Mouse (Mus musculus): ENCODE measurements around the gene Dynlt1f.
"Not testable (repeated sequence)": the region's sequence is repeated elsewhere in the genome, so short reads cannot be mapped to it uniquely, and the experiment has no call there.

Dynlt1f gene

DNA sequence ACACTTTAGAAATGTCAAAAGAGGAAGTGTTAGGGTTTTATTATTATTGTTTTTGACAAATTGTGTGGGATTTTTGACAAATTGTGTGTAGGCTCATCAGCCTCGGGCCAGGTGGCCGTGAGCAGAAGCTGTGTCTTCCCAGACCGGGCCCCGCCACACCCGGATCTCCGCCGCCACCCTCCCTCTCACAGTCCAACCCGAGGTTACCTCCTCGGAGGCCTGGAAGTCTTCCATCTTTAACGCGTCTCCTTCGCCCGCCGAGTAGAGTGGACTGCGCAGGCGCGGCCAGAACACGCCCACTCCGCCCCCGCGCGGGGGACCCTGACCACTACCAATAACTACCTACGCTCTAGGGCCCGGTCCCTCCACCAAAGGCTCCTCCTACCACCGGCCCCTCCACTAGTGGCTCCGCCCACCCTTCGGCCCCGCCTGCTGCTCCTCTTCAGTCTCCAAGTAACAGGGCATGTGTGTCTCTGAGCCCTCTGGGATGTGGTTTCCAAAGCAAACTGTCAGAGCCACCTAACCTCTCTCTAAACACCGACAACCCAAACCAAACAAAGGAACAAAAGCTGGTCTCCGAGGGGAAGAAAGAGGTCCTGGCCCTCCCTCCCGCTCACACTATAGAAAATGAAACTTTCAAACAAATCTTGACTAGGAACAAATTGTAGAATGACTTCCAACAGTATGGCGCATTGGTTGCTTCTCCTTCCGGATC lies at the start of gene Dynlt1f:
Gene Dynlt1f, minus strand, starts transcription at position 334 of the 715 bp plus-strand sequence.
- peak; percentile 73 for DNase-seq

DNA sequence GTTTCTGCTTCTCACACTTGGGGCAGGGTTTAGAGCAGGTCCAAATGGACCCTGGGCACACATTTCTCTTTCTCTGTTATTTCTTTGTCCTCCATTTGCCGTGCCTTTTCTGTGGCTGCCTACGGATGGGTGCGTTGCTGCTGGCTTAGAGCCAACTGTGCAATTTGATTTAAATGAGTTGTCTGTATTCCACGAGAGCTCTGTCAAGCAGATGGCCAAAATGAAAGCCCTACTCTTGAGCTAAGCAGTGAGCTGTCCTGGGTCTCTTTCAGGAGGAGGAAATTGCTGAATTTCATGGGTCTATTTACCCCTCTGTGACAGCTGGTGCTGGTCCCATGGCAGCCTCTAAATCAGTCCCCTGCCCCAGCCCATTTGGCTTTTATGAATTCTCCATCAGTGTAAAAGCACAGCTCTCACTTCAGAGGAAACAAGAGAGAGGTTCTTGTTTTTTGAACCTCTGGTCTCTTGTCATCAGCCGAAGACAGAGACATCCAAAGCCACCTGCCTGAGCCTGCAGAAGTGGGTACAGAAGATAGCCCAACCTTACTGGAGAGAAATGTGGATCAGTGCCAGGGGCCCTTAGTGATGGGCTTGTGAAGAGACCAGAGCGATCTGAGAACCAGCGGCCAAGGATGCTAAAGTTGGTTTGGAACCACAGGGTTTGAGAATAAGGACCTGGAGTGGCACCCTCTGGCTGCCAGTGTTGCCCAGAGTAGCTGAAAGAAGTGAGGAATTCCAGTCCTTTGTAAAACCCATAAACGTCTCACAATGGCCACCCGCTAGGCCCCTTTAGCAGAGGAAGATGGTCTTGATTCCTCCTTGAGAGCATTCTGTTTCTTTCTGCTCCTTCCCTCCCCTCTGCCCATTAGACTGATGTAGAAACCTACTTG lies 47.9 kb upstream of the Dynlt1f start:
- not testable (repeated sequence) for DNase-seq

DNA sequence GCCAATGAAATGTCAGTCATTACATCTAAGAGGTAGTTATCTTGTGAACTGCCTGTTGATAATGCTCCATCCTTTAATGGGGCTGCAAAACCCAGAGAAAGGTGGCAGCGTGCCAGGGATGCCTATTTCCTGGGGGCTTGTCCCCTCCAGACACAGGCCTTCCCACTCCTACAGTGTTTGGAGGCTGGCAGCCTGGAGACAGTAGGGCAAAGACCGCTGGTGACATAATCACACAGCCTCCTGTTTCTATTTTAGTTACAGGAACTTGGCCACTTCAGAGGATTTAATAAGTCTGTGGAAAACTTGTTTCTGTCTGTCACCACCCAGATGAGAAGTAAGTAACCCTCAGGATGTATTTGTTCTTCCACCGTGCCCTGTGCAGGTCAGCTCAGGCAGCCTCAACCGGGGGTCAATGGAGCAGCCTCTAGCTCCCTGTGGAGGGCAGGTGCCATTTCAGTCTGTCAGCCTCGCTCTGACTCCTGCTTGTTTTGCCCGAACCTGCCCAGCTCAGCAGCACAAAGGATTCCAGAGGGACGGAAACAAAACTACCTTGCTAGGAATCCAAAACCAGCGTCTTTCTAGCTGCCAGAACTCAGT lies 47.0 kb upstream of the Dynlt1f start:
- not testable (repeated sequence) for DNase-seq

DNA sequence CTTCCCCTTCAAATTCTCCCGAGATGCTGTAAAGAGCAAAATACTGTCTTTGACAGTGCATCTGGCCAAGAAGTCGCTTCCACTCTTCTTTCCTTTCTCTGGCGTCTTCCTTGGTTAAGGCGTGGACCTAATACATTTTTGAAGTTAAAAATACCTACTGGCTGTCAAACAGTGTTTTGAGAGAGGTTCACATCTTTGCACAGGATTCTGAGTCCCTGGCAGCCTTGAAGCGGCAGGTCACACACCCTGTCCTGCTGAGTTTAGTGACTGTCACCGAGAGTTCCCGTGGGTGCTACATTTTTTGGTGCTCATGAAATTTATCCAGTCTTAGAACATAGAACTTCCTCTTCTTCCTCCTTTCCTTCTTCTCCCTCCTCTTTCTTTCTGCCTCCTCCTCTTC lies 44.4 kb upstream of the Dynlt1f start:
- not testable (repeated sequence) for DNase-seq

DNA sequence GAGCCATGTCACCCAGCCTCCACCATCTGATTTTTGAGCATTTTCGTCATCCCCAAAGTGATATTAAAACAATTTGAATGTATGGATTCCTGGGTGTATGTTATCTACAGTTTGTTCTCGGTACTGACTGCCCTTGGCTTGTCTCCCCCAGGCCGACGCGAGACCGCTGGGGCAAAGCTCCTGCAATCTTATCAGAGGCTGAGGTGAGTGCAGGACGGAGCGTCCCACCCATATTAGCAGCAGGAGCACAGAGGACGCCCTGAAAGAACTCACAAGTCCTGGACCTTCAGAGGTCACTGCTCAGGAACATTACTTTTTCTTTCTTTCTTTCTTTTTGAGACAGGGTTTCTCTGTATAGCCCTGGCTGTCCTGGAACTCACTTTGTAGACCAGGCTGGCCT lies 43.8 kb upstream of the Dynlt1f start:
- not testable (repeated sequence) for DNase-seq

DNA sequence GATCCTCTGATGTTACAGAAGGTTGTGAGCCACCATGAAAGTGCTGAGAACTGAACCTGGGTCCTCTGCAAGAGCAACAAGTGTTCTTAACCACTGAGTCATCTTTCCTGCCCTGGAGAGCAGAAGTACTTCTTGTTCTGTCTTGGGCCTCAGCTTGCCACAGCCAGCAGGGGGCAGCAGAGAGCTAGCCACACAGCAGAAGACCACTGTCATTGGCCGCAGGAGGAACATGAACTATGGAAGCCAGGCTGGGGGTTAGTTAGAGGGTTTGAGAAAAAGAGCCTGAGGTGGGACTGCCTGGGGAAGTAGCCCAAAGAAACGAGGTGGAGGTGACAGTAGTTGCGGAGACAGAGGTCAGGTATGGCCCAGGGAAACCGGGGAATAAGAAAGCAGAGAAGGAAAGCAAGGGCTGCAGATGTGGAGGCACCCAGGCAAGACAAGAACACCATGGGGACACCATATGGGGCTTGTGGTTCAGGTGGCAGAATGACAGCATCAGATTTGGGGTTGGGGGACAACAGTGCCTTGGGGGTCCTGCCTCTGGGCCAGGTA lies 41.6 kb upstream of the Dynlt1f start:
- DNase-seq: peak; percentile 43

DNA sequence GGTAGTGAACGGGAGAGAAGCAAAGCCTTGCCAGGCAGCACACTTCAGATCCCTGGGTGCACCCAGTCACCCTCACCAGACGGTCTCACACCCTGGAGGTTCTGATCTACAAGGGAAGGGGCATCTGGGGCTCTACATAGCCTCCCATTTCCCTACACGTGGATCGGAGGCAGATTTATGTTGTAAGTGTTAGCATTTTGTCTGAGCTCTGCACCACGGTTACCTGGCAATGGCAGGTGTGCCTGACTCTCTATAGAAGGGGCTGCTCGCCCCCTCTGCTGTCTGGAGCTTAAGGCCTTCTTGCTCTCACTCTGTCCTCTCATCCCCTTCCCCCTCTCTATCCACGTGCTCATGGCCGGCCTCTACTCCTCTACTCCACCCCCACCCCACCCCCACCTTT lies 40.8 kb upstream of the Dynlt1f start:
- not testable (repeated sequence) for DNase-seq

DNA sequence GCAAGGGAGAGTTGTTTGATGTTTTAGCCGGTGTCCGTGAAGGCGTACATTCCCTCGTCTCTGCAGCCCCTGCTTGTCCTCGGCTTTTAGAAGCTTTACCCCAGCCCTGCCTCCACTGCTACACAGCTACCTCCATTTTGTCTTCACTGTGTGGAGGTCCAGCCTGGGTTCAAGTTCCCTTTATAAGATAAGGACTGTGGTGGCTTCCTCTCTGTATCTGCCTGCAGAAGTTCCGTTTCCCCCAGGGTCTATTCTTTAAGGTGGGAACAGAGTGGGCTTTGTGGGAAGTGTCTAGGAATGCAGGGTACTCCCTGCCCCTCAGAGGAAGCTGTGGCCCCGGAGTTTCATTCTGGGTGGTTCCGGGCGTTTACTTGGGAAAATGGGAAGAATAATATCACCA lies 40.0 kb upstream of the Dynlt1f start:
- not testable (repeated sequence) for DNase-seq

DNA sequence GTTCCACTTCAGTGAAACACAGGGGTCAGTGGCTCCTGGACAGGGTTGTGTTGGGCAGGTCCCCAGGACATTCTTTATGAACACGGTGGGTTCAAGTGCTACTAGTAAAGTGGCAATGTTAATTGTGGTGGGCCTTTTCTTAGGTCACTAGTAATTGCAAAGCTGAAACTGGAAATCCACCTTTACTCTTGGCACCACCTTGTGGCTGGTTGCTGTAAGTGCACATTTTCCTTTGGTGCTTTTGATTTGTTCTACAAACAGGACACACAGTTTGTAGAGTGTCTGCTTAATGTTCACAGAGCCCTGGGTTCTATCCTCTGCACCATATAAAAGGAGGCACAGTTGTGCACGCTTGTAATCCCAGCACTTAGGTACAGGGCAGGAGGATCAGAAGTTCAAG lies 35.9 kb upstream of the Dynlt1f start:
- DNase-seq: peak; percentile 90

DNA sequence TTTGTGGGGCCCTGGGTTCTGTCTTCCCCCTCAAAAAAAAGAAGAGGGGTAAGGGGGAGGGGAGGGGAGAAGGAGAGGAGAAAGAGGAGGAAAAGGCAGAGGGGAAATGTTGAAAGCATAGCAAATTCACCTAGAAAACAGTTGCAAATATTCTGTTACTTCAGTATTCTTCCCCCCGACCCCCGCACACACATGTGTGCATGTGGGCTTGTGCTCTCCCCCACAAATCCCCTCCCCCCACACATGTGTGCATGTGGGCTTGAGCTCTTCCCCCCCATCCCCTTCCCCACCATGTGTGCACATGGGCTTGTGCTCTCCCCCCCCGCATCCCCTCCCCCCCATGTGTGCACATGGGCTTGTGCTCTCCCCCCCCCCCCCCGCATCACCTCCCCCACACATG lies 33.6 kb upstream of the Dynlt1f start:
- DNase-seq: not testable (repeated sequence)

DNA sequence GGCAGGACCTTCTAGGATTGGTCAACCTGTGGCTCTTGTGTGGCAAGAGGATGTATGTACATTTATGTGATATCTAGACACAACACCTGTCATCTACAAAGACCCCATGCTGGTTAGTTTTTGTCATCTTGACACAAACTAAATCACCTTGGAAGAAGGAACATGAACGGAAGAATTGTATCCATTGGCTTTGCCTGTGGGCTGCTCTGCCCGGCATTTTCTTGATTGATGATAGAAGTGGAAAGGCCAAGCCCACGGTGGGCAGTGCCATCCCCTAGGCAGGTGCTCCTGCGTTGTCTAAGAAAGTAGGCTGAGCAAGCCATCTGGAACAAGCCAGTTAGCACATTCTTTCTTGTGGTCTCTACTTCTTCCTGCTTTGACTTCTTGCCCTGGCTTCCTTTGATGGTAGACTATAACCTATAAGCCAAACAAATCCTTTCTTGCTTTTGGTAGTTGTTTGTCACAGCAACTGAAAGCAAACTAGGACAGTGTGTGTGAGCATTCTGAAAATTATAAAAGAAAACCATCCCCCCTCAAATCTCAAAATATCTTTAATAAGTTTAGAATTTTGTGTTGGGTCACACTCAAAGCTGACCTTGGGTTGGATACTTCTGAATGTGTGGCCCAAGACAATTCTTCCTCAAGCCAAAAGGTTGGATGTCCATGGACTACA lies 30.7 kb upstream of the Dynlt1f start:
- DNase-seq: not testable (repeated sequence)

DNA sequence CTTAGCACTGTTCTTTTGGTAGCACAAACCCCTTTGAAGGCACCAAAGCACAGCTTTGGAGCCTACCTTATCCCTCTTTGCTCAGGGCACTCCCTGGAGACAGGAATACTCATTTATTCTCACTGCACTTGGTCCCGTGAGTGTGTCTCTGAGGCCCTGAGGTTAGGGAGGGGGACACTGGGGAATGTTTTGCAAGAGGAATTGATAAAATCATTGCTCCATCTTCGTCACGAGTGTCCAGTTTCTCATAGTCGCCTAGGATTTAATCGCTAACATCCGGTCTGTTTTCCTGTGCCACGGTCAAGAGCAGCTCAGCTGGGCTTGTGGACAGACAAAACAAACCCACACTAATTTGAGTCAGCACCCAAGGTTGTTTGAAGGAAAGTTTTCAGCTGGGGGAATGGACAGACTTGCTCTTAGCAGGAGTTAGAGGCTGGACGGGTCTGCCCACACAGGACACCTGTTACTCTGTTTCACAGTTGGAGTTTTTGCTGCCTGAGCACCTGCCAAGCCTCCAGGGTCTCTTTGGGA lies 29.7 kb upstream of the Dynlt1f start:
- not testable (repeated sequence) for DNase-seq

DNA sequence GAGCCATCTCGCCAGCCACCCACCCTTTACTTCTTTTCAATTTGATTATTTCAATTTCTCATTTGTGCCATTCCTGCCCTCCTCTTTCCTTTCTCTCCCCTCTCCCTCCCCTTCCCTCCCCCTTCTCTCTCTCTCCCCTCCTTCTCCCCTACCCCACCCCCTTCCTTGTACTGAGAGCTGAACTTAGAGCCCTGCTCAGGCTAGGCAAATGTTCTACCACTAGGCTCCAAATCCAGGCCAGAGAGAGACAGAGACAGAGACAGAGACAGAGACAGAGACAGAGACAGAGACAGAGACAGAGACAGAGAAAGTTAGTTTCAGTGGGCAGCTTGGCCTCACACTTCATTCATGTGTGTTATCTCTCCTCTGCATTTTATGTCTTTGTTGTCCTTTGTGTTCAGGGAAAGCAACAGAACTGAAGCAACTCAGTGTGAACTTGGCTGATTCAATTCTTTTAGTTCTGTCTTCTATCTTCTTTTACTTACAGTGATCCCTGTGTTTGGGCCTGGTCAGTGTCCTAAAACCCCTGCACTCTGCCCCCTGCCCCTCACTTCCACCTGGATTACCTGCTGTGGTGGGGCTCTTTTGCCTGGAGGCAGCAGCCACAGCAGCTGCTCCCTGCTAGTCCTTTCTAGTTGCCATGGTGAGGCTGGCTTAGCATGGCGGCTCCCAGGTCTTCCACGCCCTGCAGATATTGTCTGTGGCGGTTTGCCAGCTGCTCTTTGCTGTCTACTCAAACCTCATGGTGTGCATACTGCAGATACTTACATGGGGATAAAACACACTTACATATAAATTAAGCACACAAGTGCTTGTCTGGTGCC lies 29.0 kb upstream of the Dynlt1f start:
- DNase-seq: not testable (repeated sequence)

DNA sequence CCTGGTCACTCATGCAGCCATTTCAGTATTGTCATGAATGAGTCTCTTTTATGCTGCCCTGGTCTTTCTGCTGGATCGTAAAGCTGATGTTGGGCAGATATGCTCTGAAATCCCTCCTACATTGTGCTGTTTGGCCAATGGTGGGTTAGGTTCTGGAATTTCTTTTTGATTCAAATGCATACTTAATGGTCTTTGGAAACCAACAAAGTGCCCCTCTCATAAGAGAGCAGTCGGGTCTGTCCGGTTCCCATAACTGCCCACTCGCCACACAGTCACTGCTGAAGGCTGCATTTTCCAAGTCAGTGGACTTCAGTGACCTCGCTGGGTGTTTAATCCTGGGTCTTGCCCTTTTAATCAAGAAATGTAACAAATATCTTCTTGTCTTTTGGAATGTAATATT lies 28.0 kb upstream of the Dynlt1f start:
- not testable (repeated sequence) for DNase-seq

DNA sequence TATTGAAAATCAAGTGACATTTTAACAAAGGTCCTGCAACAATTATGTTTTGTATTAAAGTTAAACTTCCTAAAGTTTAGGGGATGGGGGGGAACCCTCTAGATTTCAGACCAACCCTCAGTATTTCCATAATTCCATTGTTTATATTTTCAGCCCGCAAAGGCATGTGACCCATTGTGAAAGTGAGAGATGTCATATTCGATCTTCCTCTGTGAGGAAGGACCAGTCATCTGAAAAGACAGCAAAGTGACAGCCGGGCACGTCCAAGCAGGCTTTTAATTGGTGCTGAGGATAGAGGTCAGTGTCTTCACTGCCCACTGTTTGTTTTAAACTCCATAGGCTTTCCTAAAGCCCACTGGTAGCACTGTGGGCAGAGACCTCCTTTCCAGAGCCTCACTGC lies 26.0 kb upstream of the Dynlt1f start:
- DNase-seq: not testable (repeated sequence)

DNA sequence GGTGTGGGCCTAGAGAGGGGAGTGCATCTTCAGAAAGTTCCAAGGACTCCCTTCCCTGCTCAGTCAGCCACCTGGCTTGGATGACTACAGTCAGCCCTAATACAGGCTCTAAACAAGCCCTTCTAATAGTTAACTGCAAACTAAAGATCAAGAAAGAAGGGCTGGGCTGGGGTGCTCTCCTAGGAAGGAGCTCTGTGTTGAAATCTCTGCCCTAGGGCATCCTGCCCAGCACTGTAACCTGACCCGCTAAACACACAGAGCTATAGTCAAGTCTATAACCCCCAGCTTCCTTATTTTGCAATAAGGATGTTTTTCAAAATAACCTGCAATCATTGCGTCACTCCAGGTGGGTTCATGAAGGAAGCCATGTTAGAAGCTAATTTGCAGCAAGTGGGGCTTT lies 22.4 kb upstream of the Dynlt1f start:
- not testable (repeated sequence) for DNase-seq

DNA sequence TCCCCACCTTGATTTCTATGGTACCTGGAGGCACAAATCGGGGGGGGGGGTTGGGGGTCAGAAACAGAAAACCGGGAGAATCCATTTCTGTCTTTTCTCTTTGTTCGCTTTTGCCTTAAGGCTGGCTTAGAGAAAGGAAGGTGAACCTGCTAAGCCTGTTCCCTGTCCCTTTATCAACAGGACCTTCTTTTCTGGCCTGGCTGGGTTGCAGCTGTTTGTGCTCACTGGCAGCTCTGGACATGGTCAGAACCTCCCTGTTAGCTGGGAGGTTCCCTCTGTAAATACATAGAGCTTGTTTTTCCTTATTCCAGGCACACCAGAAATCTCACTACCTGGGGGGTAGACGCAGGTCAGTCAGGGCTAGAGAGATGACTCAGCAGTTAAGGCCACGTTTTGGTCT lies 18.6 kb upstream of the Dynlt1f start:
- not testable (repeated sequence) for DNase-seq

DNA sequence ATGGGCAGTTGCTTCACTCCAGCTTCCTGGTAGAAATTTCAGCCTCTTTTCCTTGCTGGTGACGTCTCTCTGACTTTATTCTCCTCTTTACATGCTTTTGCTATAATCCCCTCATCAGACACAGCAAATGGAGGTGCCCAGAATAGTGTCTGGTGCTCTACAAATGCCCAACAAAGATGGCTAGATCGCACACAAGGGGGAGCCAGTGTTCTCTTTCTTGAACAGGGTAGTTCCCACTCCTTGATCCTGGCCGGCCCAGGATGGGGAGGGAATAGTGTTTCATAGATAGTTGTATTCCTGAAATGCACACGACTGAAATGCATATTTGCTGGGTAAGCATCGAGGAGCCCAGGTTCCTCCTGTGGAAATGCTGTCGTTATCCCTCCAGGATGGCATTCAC lies 12.8 kb upstream of the Dynlt1f start:
- not testable (repeated sequence) for DNase-seq

DNA sequence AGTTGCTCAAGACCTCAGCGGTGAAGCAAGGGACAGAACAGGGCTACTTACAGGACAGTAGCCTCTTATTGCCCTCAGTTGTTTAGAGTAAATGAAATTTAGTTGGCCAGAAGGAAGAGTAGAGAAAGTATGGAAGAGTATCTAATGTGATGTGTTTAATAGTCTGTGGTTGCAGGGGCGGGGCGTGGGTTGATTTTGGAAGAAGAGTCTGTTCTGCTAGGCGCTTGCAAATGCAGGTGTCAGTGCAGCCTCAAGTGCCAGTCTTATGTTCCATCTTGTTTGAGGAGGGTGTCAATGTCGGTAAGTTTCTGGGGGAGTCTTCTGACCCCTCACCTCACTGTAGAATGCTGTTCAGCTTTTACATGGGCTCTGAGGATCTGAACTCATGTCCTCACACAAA lies 9.7 kb upstream of the Dynlt1f start:
- not testable (repeated sequence) for DNase-seq

DNA sequence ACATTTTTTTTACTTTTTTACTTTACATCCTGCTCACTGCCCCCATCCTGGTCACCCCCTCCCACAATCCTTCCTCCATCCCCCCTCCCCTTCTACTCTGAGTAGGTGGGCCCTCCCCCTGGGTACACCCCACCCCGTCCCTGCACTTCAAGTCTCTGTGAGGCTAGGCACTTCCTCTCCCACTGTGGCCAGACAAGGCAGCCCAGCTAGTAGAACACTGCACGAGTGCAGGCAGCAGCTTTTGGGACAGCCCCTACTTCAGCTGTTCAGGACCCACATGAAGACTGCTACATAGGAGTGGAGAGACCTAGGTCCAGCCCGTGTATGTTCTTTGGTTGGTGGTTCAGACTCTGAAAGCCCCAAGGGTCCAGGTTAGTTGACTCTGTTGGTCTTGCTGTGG lies 7.1 kb upstream of the Dynlt1f start:
- DNase-seq: not testable (repeated sequence)

DNA sequence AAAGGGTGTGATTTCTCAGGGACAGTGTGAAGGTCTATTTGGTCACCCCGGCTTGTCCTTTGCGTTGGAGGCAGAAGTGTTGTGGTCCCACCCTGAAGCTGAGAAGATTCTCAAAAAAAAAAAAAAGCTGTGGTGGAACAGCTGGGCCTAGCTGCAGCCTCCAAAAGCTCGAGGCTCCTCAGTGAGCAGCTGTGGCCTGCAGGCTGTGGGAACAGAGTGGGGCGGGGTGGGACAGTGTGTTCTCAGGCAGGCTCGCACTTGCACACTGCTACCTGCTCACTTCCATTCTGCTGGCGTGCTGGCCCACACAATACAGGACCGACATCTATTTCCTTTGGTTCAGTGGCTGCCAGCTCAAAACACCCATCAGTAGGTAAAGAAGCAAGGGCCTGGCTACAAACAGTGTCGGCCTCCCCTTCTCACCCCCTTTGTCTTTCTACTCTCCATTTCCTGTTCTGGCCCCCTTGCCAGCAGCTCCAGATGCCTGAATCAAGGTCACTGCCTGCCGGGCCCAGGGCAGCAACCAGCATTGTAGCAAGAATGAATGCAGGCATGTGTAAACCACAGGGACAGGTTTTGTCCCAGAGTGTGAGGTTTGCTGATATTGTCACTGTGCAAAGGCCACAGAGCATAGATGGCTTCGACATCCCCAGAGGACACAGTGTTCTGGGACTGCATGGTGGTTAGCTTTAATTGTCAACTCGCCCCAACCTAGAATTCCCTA lies 5.6 kb upstream of the Dynlt1f start:
- DNase-seq: not testable (repeated sequence)

Data from cerebellum, adult 8-10 months (tissue).